Mouse (Mus musculus) granulocyte monocyte progenitor cell, adult 5-6 weeks (primary cell): Measurements from ENCODE around the gene Cux2. TPM values are rescaled to one million over a fixed set of nuclear protein-coding genes. Genes with fewer than 3 reads are reported as not detected.

ENCODE experiments used
- ATAC-seq: replicated peaks from 2 replicates; pipeline ENCODE4 v1.8.0; 2016; ENCODE audit warnings: mild to moderate bottlenecking, moderate TSS enrichment, inconsistent platforms; ENCODE audit not compliant: poor library complexity, severe bottlenecking
- total RNA-seq, 2 experiments: library from RNA; stranded (forward) in 1 of 2; stranded (reverse) in 1 of 2; fragments of 200-712, 200-1000 nt in 1 of 2; fragments of >200 nt in 1 of 2; fragmentation: Nextera tagmentation in 1 of 2; gene quantifications; 2 replicates each; pipeline ENCODE4 v1.2.3; 2014 to 2017

Cux2 gene
- total RNA-seq, 2 experiments from 2014 or later, result 1.9 TPM; not detected in 1

- no peak for ATAC-seq
These were observed 124.0 kb downstream of the Cux2 start for GRCm38 (mm10) chr5:121925751-121926542.

GRCm38 (mm10) chr5:121925291-121925690, 124.6 kb downstream of the Cux2 start:
- ATAC-seq, result no peak

GRCm38 (mm10) chr5:121924423-121924822, 125.5 kb downstream of the Cux2 start:
- no peak for ATAC-seq

DNA sequence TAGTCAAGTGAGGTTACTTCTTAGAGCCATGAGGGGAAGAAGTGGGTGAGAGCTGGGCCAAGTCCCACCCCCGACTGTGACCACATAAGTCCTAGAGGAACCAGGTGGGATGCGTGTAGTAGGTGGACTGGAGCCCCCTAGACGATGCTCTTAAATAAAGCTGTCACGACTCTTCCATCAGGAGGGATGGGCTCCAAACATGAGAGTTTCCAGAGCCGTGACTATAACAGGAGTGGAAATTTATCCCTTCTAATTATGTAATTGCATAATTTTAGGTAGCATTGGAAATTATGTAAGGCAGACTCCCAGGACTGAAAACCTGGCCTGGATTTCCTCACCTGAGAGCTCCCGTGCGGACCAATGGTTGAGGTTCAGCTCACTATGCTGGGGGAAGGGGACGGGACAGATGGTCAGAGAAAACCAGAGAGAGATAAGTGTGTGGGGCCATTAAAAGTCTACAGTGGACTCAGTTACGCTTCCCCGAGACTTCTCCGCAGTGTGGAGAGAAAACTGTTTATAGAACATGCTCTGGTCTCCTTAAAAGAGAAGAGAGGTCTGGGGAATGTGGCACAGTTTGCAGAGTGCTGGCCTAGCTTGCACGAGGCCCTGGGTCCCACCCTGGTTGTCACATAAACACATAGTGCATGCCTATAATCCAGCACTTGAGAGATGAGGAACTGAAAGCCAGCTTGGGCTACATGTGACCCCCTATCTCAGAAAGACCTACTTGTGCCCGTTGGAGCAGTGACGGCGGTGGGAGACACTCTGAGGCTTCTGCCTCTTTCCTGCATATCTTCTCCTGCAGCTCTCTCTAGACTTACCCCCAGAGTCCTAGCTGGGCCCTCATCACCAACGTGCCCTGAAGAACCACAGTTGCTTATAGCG, 126.7 kb downstream of the Cux2 start:
- ATAC-seq, result peak; percentile 82

- ATAC-seq, result no peak
These were observed 130.7 kb downstream of the Cux2 start for GRCm38 (mm10) chr5:121919216-121919615.

GRCm38 (mm10) chr5:121916813-121917212, 133.1 kb downstream of the Cux2 start:
- no peak for ATAC-seq

DNA sequence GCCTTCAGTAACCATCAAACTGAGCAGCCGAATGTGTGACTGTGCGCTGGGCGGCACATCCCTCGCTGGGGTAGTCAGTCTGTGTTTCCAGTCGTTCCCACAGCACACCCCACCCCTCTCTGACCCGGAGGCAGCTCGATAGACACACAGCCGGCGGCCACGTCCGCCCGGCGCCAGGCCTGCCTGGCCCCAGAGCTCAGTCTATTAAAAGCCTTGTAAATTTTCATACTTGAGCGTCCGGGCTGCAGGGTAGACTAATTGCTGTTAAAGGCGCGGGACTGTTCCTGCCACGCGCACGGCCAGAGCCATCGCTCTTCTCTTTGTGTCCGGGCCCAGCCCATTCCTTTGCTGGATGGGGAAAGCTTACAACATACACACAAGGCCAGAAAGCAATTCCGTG, 135.9 kb downstream of the Cux2 start:
- no peak for ATAC-seq

- ATAC-seq, result no peak
These were observed 140.5 kb downstream of the Cux2 start for GRCm38 (mm10) chr5:121909226-121909985.

DNA sequence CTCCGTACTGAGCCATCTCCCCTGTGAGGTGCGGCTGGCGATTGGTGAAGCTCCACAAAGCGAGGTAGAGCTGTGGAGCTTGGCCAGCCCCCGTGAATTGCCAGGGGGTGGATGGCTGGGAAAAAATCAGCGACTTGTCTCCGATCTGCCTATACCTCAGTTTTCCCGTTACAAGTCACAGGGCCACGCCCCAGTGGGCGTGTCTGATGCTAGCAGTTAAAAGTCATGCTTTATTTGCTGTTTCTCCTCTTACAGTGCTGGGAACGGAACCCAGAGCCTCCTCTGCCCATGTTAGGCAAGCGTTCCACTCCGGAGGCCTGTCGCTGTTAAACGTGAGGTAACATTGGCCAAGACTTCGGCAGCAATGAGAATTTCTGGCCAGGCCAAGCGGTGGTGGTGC, 144.2 kb downstream of the Cux2 start:
- ATAC-seq, result no peak

DNA sequence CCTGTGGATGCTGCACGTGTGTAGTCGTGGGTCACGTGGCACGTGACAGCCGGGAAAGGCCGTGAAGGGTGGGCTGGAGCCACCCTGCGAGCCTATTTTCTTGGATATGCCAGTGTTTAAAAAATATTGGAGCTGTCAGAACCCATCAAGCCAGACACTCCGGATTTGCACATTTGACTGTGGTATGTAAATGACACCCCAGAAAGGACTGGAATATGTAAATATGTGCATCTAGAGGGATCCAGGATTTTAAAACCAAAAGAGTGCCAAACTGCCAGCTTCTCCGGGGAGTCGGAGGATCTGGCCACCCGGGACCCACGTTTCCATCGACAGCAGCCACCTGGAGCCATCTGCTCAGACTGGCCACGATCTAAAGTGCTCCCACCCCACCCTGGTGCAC, 145.1 kb downstream of the Cux2 start:
- ATAC-seq, result no peak

GRCm38 (mm10) chr5:121902809-121903745, 146.8 kb downstream of the Cux2 start:
- ATAC-seq, result no peak

- ATAC-seq, result no peak
These were observed 154.7 kb downstream of the Cux2 start for GRCm38 (mm10) chr5:121895117-121895756.

DNA sequence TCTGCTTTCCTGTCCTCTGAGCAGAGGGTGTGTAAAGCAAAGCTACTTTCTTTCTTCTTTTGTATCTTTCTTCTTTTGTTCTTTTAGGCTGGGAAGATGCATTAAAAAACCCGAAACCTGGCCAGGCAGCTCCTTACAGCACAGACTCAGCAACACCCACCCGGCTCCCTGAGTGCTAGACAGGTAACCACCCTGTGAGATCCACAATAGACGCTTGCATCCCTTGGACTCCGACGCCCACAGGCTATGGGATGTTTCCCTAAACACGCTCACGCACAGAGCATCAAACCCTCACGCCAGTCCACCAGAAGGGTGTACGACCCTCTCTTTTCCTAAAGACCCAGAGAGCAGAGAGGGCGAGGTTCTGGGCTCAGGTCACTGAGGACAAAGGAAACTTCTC, 155.3 kb downstream of the Cux2 start:
- ATAC-seq, result no peak

- no peak for ATAC-seq
These were observed 156.3 kb downstream of the Cux2 start for GRCm38 (mm10) chr5:121893581-121893980.

DNA sequence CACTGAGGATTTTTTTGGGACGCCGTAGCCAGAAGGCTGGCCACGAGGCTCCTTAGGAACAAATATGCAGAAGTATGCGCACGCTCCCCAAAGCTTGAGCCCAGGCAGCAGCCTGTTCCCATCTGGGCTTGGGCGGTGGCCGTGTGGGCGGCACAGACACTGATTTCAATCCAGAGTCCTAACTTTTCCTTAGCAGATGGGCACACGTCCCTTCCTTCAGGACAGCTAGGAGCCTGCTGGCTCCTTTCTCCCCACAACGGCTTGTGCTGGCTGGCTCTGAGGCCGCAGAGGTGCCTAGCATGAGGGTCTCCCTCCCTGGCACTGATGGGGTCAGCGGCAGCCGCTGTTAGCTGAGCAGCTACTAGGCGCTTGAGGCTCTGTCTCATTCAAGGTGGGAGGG, 157.6 kb downstream of the Cux2 start:
- no peak for ATAC-seq

DNA sequence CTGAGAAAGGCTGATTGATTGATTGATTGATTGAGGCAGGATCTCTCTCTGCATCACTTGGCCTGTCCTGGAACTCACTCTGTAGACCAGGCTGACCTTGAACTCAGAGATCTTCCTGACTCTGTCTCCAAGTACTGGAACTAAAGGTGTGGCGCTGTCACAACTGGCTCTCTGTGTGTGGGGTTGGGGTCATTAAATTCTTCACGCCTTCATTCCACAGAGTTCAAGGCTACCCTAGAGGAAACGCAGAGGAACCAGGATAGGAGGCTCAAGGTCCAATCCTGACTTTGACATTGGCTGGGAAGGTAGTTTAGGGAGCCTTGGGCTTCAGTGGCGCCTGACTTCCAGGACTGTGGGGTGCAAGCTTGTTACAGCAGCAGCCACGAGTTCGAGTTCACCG, 159.0 kb downstream of the Cux2 start:
- no peak for ATAC-seq

GRCm38 (mm10) chr5:121889819-121890362, 160.0 kb downstream of the Cux2 start:
- ATAC-seq, result no peak

DNA sequence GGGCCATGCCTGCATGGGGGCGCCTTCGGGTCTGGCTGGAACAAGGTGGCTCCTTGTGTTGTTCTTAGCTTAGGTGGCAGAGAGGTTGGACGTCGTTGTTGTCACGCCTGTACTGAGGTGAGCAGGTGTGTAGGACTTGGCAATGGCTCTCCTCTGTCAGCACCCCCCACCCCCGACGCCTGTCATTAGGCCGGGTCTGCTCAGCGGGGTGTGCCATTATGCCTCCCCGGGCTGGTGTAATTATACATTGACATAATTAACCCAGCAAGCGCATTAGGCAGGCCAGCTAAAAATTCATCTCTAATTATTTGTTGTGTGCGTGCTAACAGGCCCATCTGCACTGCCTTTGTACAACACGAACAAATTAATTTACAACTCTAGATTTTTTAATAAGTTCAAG, 160.5 kb downstream of the Cux2 start:
- no peak for ATAC-seq

DNA sequence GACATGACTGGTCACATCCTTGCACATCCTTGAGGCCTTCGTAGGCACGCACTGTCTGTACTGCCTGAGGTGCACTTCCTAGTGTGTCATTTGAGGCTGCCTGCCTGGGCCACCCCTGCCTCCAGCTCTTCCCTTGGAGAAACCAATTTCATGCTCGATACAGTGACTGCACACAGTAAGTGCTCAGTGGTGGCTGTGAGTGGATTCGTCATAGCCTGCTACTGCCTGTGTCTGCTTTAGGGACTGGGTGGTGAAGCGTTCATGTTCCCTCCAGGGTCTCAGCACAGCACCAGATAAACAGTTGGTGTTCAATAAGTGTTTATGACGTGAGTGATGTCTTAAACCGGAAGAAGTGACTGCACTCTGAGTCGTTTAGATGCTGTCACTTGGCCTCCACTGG, 166.5 kb downstream of the Cux2 start:
- no peak for ATAC-seq
